Comparison of ENCODE assay signal across 8 mouse cellular contexts in the genomic region with DNA sequence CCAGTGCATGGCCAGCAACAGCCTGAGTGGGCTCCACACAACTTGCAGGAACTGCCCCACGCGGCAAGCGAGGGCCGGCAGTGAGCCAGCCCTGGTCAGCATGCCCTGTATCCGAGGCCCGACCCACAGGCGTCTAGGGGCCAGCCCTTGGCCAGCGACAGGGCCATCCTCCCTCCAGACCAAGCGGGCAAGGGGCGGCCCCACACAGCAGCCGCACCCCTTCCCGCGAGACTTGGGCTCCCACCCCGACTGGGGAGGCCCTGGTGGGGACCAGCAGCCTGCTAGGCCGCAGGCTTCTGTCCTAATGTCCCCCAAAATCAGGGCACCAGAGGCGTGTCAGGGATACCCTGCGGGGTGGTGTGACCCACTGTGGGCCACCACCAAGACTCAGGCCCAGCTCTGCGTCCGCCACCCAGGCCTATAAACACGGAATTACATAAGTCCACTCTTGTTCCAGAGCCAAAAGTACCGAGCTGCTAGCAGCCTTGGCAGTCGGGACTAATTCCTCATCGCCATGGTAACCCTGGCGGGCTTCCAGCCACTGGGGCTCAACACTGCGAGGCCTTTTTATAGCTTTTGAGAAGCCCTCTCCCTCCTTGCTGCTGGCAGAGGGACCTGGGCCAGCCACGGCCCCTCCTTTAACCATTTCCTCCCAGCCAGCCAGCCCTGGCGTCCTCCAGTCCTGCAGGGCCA. TPM values are rescaled to one million over a fixed set of nuclear protein-coding genes. Genes with fewer than 3 reads are reported as not detected.
DNase-seq lines count a peak whose midpoint lies in the region; ATAC-seq and TF ChIP-seq lines count a peak whose summit lies in the region.

No protein-coding gene starts in this region.

- H3K4me2 ChIP-seq in hindbrain, embryonic 14.5 days (replicated peaks), result peak overlapping the region; percentile 44

- CTCF ChIA-PET in Patski (lab: Charles Lee), result interaction anchor here (1.0 to 3.8 kb wide), 4 partner anchors 10 to 127 kb away, joined by 3 to 14 read pairs (median 4); no protein-coding TSS in a partner anchor

- DNase-seq in Patski (ENCODE audit: low read depth, low spot score), result peak; percentile 99
- DNase-seq in cerebellum, postnatal 25 days, result peak; percentile 99 to 100
- DNase-seq in frontal cortex, postnatal 36 days (ENCODE audit: low spot score in 2 of 2), result peak; percentile 99 to 100
- peak; percentile 99 for DNase-seq in hindbrain, embryonic 14.5 days (ENCODE audit: low spot score)
- peak; percentile 98 for DNase-seq in layer of hippocampus, postnatal 36 days
- peak; percentile 100 for DNase-seq in lung, postnatal 14 days
- DNase-seq in retina, adult 2 months (ENCODE audit: low read depth, low spot score), result peak; percentile 72
- peak; percentile 98 to 99 for DNase-seq in urinary bladder, postnatal 4 days (ENCODE audit: low spot score in 2 of 2)

- no peak for TF ChIP-seq CTCF in Patski (IDR thresholded peaks at IDR 0.05)

- POLR2A ChIA-PET in Patski (lab: Charles Lee), result no interaction called here

- H3K27me3 ChIP-seq in Patski, result no peaks in the 10 kb centered on the region
- no peaks in the 10 kb centered on the region for H3K27me3 ChIP-seq in hindbrain, embryonic 14.5 days (ENCODE audit: control insufficient read depth, insufficient read depth, low read length)

- in situ Hi-C loops in Patski (cut with MboI; ENCODE audit: low pct_unique_long_range_greater_than_20kb), result no loop called here

- no peaks in the 10 kb centered on the region for H3K36me3 ChIP-seq in hindbrain, embryonic 14.5 days (replicated peaks; ENCODE audit: control insufficient read depth, insufficient read depth)

- no peak overlapping the region; the same call in 1 of the 2 replicates for H3K4me3 ChIP-seq in hindbrain, embryonic 14.5 days (replicated peaks; ENCODE audit: low read length)

- peak overlapping the region; percentile 7 for H3K9ac ChIP-seq in hindbrain, embryonic 14.5 days

- H3K27ac ChIP-seq in hindbrain, embryonic 14.5 days, result peak overlapping the region; percentile 92

- peak; percentile 84 for ATAC-seq in Patski
- peak; percentile 81 for ATAC-seq in hindbrain, embryonic 14.5 days (ENCODE audit: low FRiP score)

- WGBS in hindbrain, embryonic 14.5 days, result 9% methylated on average over 27 of the region's 27 CpGs

- H3K9me3 ChIP-seq in hindbrain, embryonic 14.5 days (ENCODE audit: control insufficient read depth, low read length), result no peaks in the 10 kb centered on the region

- peaks cover 67% of the 10 kb centered on the region for H3K4me1 ChIP-seq in hindbrain, embryonic 14.5 days (replicated peaks; ENCODE audit: control insufficient read depth, insufficient read depth, low read length)

RNA-seq across cellular contexts. Expression of gene Ncor2, which starts 38.0 kb away (rescaled TPM):
- 98.6 TPM for polyA plus RNA-seq in Patski (2021)
- polyA plus RNA-seq in hindbrain, embryonic 14.5 days (2014; fragmentation: Nextera tagmentation; extraction: Ambion mirVana), result 26.0 and 27.4 TPM in 2 replicates
- total RNA-seq in layer of hippocampus, postnatal 36 days (2021), result 100 to 1,000 TPM; 266 to 300 TPM
